Mouse (Mus musculus) E14TG2a.4 (cell line): ENCODE results near the gene Pgbd1.
A peak's percentile ranks its signal among the peaks of the same experiment; 100 is the strongest.
"Not testable (repeated sequence)": the region's sequence is repeated elsewhere in the genome, so short reads cannot be mapped to it uniquely, and the experiment has no call there.

Experiments used
- H3K27me3 ChIP-seq: 2 replicates; pipeline ENCODE4 v1.6.1; 2014; ENCODE audit warnings: low read length, control low read depth; ENCODE audit not compliant: insufficient read depth
- H3K36me3 ChIP-seq: 2 replicates; pipeline ENCODE4 v1.6.1; 2014; ENCODE audit warnings: low read length, control low read depth; ENCODE audit not compliant: insufficient read depth
- H3K4me1 ChIP-seq: replicated peaks from 2 replicates; pipeline ENCODE4 v1.6.1; 2014; ENCODE audit warnings: low read depth, low read length, control low read depth
- H3K4me3 ChIP-seq: replicated peaks from 2 replicates; pipeline ENCODE4 v1.5.1; 2014; ENCODE audit warnings: mild to moderate bottlenecking, low read length
- H3K9me3 ChIP-seq: 2 replicates; pipeline ENCODE4 v1.6.1; 2014; ENCODE audit warnings: low read length, control low read depth
- CTCF ChIP-seq: conservative IDR thresholded peaks from 2 replicates; pipeline ENCODE4 v1.5.1; 2014; ENCODE audit warnings: low read length
- NANOG ChIP-seq: IDR thresholded peaks from 2 replicates; pipeline ENCODE4 v1.6.1; 2014; ENCODE audit warnings: borderline replicate concordance, low read length, mixed read lengths
- POU5F1 ChIP-seq: IDR thresholded peaks from 2 replicates; pipeline ENCODE4 v1.6.1; 2014; ENCODE audit warnings: low read length, borderline replicate concordance

Gene Pgbd1

DNA sequence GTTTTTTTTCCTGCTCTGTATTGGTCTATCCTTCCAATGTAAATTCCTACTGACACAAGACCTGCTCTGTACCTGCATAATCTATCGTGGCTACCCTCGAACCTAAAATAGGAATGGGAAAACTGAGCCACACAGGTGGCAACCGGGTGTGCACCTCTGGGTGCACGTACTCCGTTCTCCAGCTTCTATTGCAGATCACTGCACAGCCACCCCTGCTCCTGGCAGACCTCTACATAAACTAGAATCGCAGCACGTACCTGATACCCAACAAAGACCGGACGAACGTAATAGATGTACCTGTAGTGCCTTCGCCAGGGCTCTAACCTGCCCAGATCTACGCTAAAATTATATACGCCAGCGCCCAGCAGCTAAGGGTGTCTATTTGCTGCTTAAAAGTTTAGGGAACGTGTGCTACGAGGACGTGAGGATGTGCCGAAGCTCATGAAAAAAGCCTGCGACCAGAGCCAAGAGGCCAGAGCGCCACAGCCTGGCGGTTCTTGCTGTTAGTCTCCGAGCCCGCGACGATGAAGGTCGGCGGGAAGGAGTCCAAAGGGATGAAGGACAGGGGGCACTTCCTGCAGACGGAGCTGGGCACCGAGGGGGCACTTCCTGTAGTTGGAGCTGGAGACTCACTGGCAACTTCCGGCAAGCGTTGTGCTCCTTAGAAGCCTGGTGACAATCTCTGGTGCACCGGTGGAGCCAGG lies at the start of gene Pgbd1:
Gene Pgbd1, minus strand, starts transcription at position 556 of the 704 bp plus-strand sequence.
- TF ChIP-seq CTCF (no peak), POU5F1 (no peak), NANOG (no peak)
- Histone ChIP-seq H3K4me1 (peaks cover 13% of the 10 kb centered on the region), H3K27me3 (peaks cover 7% of the 10 kb centered on the region; the same call in 1 of the 2 replicates), H3K4me3 (peak within 1 kb of the TSS; percentile 80), H3K36me3 (peaks cover 32% of the 10 kb centered on the region), H3K9me3 (no peaks in the 10 kb centered on the region)

DNA sequence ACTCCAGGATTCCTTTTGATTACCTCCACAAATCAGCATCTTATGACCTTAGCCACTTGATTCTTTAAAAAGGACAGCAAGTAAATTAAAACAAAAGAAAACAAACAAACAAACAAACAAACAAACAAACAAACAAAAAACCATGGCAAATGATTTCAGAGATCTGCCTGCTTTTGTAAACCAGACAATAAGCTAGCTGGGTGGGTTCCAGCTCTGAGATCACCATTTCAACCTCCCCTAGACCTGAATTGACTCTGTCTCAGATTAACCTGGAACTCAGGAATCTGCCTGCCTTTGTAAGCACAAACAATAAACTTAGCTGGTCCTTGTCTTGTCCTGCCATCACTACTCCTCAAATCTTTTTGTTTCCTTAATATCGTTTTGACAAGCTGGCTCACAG lies 46.0 kb upstream of the Pgbd1 start:
- no peak overlapping the region for H3K4me3 ChIP-seq
- H3K27me3 ChIP-seq, result peaks cover 8% of the 10 kb centered on the region; the same call in 1 of the 2 replicates
- TF ChIP-seq POU5F1 (no peak), CTCF (no peak), NANOG (no peak)
- H3K9me3 ChIP-seq, result peaks cover 24% of the 10 kb centered on the region
- H3K4me1 ChIP-seq, result no peaks in the 10 kb centered on the region; the same call in 1 of the 2 replicates
- H3K36me3 ChIP-seq, result no peaks in the 10 kb centered on the region

GRCm38 (mm10) chr13:21478759-21479670 lies 38.2 kb upstream of the Pgbd1 start, which contains the start of the genes Zkscan4 and Gm10065:
Zkscan4 (plus strand) TSS chr13:21478907.
Gm10065 (minus strand) TSS chr13:21479441.
- Histone ChIP-seq H3K4me3 (peak within 1 kb of the TSS; percentile 80), H3K9me3 (peaks cover 10% of the 10 kb centered on the region), H3K27me3 (peaks cover 38% of the 10 kb centered on the region)
- not testable (repeated sequence) for H3K36me3 ChIP-seq, H3K4me1 ChIP-seq

DNA sequence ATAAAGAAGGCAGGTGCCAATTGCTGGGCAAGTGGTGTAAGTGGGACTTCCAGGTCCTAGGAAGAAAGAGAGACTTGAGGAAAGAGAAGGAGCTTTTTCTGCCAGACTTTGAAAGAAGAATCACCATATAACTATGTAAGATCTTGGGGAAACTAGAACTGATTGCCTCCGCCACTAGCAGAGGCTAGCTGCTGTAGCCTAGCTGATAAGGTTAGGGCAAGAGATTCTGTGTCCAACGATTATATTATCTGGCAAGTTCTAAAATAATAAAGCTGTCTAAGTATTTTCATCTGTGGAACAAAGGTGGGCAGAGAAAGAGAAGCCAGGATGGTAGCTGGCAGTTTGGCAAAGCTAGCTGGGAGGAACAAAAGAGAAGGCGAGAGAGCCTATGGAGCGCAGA lies 31.6 kb upstream of the Pgbd1 start:
- H3K4me1 ChIP-seq, result peaks cover 15% of the 10 kb centered on the region
- TF ChIP-seq NANOG, result no peak
- TF ChIP-seq POU5F1, result no peak
- no peak for TF ChIP-seq CTCF
- H3K9me3 ChIP-seq, result peaks cover 10% of the 10 kb centered on the region
- H3K4me3 ChIP-seq, result no peak overlapping the region
- no peaks in the 10 kb centered on the region for H3K36me3 ChIP-seq
- H3K27me3 ChIP-seq, result peaks cover 52% of the 10 kb centered on the region

GRCm38 (mm10) chr13:21469097-21469496 lies 28.2 kb upstream of the Pgbd1 start:
- Histone ChIP-seq H3K36me3 (no peaks in the 10 kb centered on the region), H3K9me3 (no peaks in the 10 kb centered on the region; the same call in 1 of the 2 replicates), H3K27me3 (peaks cover 64% of the 10 kb centered on the region), H3K4me3 (no peak overlapping the region), H3K4me1 (peaks cover 19% of the 10 kb centered on the region)
- TF ChIP-seq POU5F1 (no peak), CTCF (no peak), NANOG (no peak)

DNA sequence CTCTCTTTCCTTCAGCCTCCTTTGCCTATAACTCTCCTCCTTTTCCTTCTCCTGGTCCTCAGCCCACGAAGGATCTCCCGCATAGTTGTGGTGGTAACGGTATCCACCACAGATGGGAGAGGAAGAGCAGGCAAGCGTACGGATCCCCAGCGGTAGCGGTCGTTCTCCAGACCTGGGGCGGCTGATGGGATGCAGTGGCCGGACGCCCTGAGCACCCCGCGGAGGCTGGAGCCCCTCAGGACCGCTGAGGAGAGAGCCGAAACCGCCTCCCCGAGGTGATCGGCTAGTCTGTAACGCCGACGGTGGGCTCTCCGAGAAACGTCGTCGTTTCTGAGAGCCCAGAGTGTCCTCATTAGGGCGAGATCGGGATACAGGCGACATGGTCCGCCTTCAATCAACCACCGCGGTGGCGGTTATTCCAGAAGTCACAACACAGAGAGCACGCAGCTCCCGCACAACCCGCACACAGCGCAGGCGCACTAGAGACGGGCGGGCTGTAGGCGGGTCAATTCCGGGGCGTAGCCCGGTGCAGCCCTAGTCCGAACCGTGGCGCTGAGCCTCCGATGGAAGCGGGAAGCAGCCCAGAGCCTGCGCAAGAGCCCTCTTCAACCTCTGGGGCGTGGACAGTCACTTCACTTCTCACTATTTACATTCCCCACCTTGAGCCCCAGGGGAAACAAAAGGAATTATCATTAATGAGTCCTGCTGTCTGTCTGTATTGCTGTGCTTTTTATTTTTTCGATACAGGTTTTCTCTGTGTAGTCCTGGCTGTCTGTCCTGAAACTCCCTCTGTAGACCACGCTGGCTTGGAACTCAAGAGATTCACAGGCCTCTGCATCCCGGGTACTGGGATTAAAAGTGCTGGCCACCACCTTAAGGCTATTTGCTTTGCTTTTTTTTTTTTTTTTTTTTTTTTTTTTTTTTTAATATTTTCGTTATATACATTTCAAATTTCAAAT lies 27.5 kb upstream of the Pgbd1 start, which contains the start of gene Nkapl:
Gene Nkapl, minus strand, starts transcription at position 449 of the 959 bp plus-strand sequence.
- no peaks in the 10 kb centered on the region for H3K9me3 ChIP-seq
- no peak for TF ChIP-seq CTCF
- TF ChIP-seq POU5F1, result no peak
- TF ChIP-seq NANOG, result no peak
- peak within 1 kb of the TSS; percentile 86 for H3K4me3 ChIP-seq
- no peaks in the 10 kb centered on the region for H3K36me3 ChIP-seq
- peaks cover 62% of the 10 kb centered on the region for H3K27me3 ChIP-seq
- peaks cover 19% of the 10 kb centered on the region for H3K4me1 ChIP-seq

DNA sequence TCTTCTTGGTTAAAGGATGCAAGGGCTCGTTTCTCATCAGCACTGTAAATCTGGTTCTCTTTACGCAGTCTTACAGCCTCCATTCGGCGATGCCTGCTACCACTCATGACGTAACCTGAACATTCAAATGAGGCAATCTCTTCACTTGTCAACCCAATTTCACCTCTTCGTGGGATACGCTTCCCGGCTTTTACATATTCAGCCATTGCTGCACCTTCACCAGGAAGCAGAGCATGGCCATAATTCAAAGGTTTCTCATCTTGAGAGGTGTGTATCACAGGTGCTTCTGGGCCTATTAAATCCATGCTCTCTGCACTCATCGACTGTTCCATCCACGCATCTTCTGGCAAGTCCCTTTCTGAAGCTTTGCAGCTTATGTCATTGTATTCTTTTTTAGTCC lies 26.5 kb upstream of the Pgbd1 start:
- Histone ChIP-seq H3K36me3 (no peaks in the 10 kb centered on the region), H3K27me3 (peaks cover 54% of the 10 kb centered on the region), H3K4me3 (no peak overlapping the region), H3K9me3 (no peaks in the 10 kb centered on the region), H3K4me1 (peaks cover 27% of the 10 kb centered on the region)
- TF ChIP-seq CTCF (no peak), NANOG (no peak), POU5F1 (no peak)

DNA sequence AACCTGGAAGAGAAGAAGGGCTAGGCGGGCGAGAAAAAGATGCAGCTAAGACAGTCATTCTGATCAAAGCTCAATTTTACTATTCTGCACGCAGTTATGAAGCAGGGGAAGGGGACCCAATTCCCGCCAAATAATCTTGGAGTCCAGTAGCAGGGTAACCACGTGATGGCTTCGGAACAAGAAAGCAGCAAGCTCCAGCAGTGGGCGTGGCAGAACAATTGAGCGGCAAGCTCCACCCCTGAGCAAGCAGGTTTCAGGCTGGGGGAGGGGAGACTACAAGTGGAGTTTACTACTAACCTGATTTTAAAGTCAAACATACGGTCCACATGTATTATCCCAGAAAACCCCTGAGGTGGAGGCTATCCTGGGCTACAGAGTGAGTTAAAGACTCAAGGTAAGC lies 21.7 kb upstream of the Pgbd1 start:
- H3K9me3 ChIP-seq, result not testable (repeated sequence)
- H3K27me3 ChIP-seq, result peaks cover 20% of the 10 kb centered on the region

More for the DNA sequence above, 21.7 kb upstream of the Pgbd1 start:
- H3K4me3 ChIP-seq, H3K36me3 ChIP-seq: not testable (repeated sequence)
- peaks cover 18% of the 10 kb centered on the region for H3K4me1 ChIP-seq
